8 mouse cellular contexts compared by ENCODE assay signal in genomic region chr3:138488584-138489326, GRCm38 (mm10). TPM values are rescaled to one million over a fixed set of nuclear protein-coding genes. Genes with fewer than 3 reads are reported as not detected.
DNase-seq lines count a peak whose midpoint lies in the region; ATAC-seq and TF ChIP-seq lines count a peak whose summit lies in the region.

No protein-coding gene starts in this region.

- peak overlapping the region; percentile 62 for H3K27ac ChIP-seq in embryonic facial prominence, embryonic 11.5 days (replicated peaks; ENCODE audit: low read depth, low read length)
- peak overlapping the region; percentile 76 for H3K27ac ChIP-seq in hindbrain, postnatal 0 days

- no peaks in the 10 kb centered on the region for H3K27me3 ChIP-seq in embryonic facial prominence, embryonic 11.5 days (ENCODE audit: control insufficient read depth, insufficient read depth, low read length)
- no peaks in the 10 kb centered on the region for H3K27me3 ChIP-seq in hindbrain, postnatal 0 days (ENCODE audit: insufficient read depth, low read length)

- no peak for TF ChIP-seq CTCF in hindbrain, postnatal 0 days (IDR thresholded peaks at IDR 0.05; ENCODE audit: low read depth)

- no peaks in the 10 kb centered on the region; the same call in 1 of the 2 replicates for H3K9me3 ChIP-seq in embryonic facial prominence, embryonic 11.5 days (replicated peaks; ENCODE audit: control insufficient read depth, low read length)
- H3K9me3 ChIP-seq in hindbrain, postnatal 0 days (ENCODE audit: low read length), result no peaks in the 10 kb centered on the region

- peaks cover 2% of the 10 kb centered on the region; the same call in 1 of the 2 replicates for H3K36me3 ChIP-seq in embryonic facial prominence, embryonic 11.5 days (replicated peaks; ENCODE audit: control insufficient read depth, insufficient read depth, low read depth, low read length)
- H3K36me3 ChIP-seq in hindbrain, postnatal 0 days (ENCODE audit: insufficient read depth, low read length), result no peaks in the 10 kb centered on the region

- H3K9ac ChIP-seq in embryonic facial prominence, embryonic 11.5 days (replicated peaks; ENCODE audit: low read length), result peak overlapping the region; percentile 88
- H3K9ac ChIP-seq in hindbrain, postnatal 0 days (replicated peaks; ENCODE audit: low read length), result peak overlapping the region; percentile 89

- no peak for ATAC-seq in embryonic facial prominence, embryonic 11.5 days (replicated peaks; ENCODE audit: insufficient number of reproducible peaks, low FRiP score, low TSS enrichment, low read depth)
- ATAC-seq in hindbrain, postnatal 0 days, result no peak
- 0 out of 2 replicates have a peak, but pooled peaks have one; percentile 9 for ATAC-seq in megakaryocyte-erythroid progenitor cell, adult 5-6 weeks (replicated peaks; ENCODE audit: low FRiP score, low TSS enrichment, poor library complexity, severe bottlenecking)

- peak overlapping the region; percentile 72 for H3K4me2 ChIP-seq in embryonic facial prominence, embryonic 11.5 days (ENCODE audit: low read depth, low read length)
- peak overlapping the region; percentile 67 for H3K4me2 ChIP-seq in hindbrain, postnatal 0 days (ENCODE audit: low read depth, low read length)

- WGBS in embryonic facial prominence, embryonic 11.5 days, result under 1% methylated on average over 56 of the region's 61 CpGs
- under 1% methylated on average over 59 of the region's 61 CpGs for WGBS in hindbrain, postnatal 0 days

- no peaks in the 10 kb centered on the region for H3K4me1 ChIP-seq in embryonic facial prominence, embryonic 11.5 days (ENCODE audit: control insufficient read depth, insufficient read depth, low read length)
- H3K4me1 ChIP-seq in hindbrain, postnatal 0 days (ENCODE audit: insufficient read depth, low read length), result 0 out of 2 replicates have a peak, but pooled peaks cover 4% of the 10 kb centered on the region

- DNase-seq in cerebellum, adult 9-10 months, result peak; percentile 50
- DNase-seq in cerebellum, postnatal 4 days (ENCODE audit: low spot score in 2 of 2), result no peak
- peak; percentile 21 for DNase-seq in ovary, postnatal 14 days (ENCODE audit: low spot score)
- DNase-seq in ovary, postnatal 10 days (ENCODE audit: low spot score), result no peak
- DNase-seq in embryonic facial prominence, embryonic 11.5 days (ENCODE audit: low spot score), result peak; percentile 26
- DNase-seq in hindbrain, postnatal 0 days (ENCODE audit: low spot score), result peak; percentile 10
- DNase-seq in cerebellum, postnatal 36 days, result no peak

- peak overlapping the region; percentile 91 for H3K4me3 ChIP-seq in embryonic facial prominence, embryonic 11.5 days (ENCODE audit: low read depth, low read length)
- H3K4me3 ChIP-seq in hindbrain, postnatal 0 days (ENCODE audit: low read length), result peak overlapping the region; percentile 93

RNA-seq across cellular contexts. Expression of gene Metap1, which starts 0.6 kb away (rescaled TPM):
- polyA plus RNA-seq in embryonic facial prominence, embryonic 11.5 days (2014; fragmentation: Nextera tagmentation; extraction: Ambion mirVana), result 54.2 and 58.3 TPM in 2 replicates
- total RNA-seq in hindbrain, postnatal 0 days (2014; rRNA removed), result 46.3 and 55.0 TPM in 2 replicates
- 40.6 and 43.6 TPM in 2 replicates for polyA plus RNA-seq in hindbrain, postnatal 0 days (2015; fragmentation: Nextera tagmentation; extraction: Ambion mirVana)
- total RNA-seq in megakaryocyte-erythroid progenitor cell, adult 5-6 weeks (2014; fragmentation: Nextera tagmentation), result 65.1 and 68.0 TPM in 2 replicates
- total RNA-seq in megakaryocyte-erythroid progenitor cell, adult 5-6 weeks (2017), result 79.2 and 80.2 TPM in 2 replicates

RNA-seq across cellular contexts. Expression of gene Eif4e, which starts 37.2 kb away (rescaled TPM):
- polyA plus RNA-seq in embryonic facial prominence, embryonic 11.5 days (2014; fragmentation: Nextera tagmentation; extraction: Ambion mirVana), result 559 and 560 TPM in 2 replicates
- total RNA-seq in hindbrain, postnatal 0 days (2014; rRNA removed), result 54.2 and 94.0 TPM in 2 replicates
- polyA plus RNA-seq in hindbrain, postnatal 0 days (2015; fragmentation: Nextera tagmentation; extraction: Ambion mirVana), result 259 and 290 TPM in 2 replicates
- total RNA-seq in megakaryocyte-erythroid progenitor cell, adult 5-6 weeks (2014; fragmentation: Nextera tagmentation), result 208 and 348 TPM in 2 replicates
- 215 and 277 TPM in 2 replicates for total RNA-seq in megakaryocyte-erythroid progenitor cell, adult 5-6 weeks (2017)

RNA-seq across cellular contexts. Expression of gene Adh5, which starts 45.9 kb away (rescaled TPM):
- 285 and 303 TPM in 2 replicates for polyA plus RNA-seq in embryonic facial prominence, embryonic 11.5 days (2014; fragmentation: Nextera tagmentation; extraction: Ambion mirVana)
- total RNA-seq in hindbrain, postnatal 0 days (2014; rRNA removed), result 78.8 and 88.6 TPM in 2 replicates
- polyA plus RNA-seq in hindbrain, postnatal 0 days (2015; fragmentation: Nextera tagmentation; extraction: Ambion mirVana), result 184 and 195 TPM in 2 replicates
- 89.7 and 104 TPM in 2 replicates for total RNA-seq in megakaryocyte-erythroid progenitor cell, adult 5-6 weeks (2014; fragmentation: Nextera tagmentation)
- 129 and 147 TPM in 2 replicates for total RNA-seq in megakaryocyte-erythroid progenitor cell, adult 5-6 weeks (2017)

Comparison
In these comparisons a context has a peak if more than half of its experiments do, and no peak if none do; other contexts are left out.
1. DNase-seq: peak in cerebellum, adult 9-10 months (single experiment), ovary, postnatal 14 days (single experiment), embryonic facial prominence, embryonic 11.5 days (single experiment) and hindbrain, postnatal 0 days (single experiment); none in cerebellum, postnatal 4 days (0 of 2), ovary, postnatal 10 days (single experiment) and cerebellum, postnatal 36 days (0 of 2).